Comparison of ENCODE assay signal across 10 mouse cellular contexts in the genomic region with DNA sequence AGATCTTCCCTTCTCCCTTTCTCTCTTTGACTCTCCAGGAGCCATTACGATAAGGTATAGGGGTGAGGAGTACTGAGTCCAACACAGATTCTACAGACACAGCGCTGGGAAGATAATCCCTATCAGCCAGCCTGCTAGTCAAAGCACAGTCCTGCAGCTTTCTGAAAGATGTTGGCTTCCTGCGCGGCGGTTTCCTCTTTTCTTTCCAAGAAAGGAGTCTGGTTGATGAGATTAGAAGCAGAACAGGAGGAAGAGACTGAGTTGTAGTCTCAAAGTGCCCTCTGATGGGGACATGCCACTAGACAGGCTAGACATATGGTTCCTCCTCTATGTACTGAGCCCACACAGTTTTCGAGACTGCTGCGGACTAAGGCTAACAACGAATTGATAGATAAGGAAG. TPM values are rescaled to one million over a fixed set of nuclear protein-coding genes. Genes with fewer than 3 reads are reported as not detected.
DNase-seq lines count a peak whose midpoint lies in the region; ATAC-seq lines count a peak whose summit lies in the region.
"Had no signal": no experiment of that assay in that cellular context is flagged by ENCODE, and none has a peak within 500 bp of the region (broad histone marks: within the 10 kb centered on the region; RNA-seq: fewer than 3 reads in every experiment).

No protein-coding gene starts in this region.

- DNase-seq in cerebellum, adult 9-11 months, result peak; percentile 38
- DNase-seq in cerebellum, adult 8-10 months, result no peak
- DNase-seq in right cerebral cortex, postnatal 14 days, result peak; percentile 26
- DNase-seq in right cerebral cortex, postnatal 4 days, result no peak
- DNase-seq in retina, postnatal 1 day, result no peak
- no peak for DNase-seq in urinary bladder, postnatal 14 days (ENCODE audit: low spot score)
- no peak for DNase-seq in layer of hippocampus, adult 8-10 months (ENCODE audit: low spot score in 2 of 2)
- DNase-seq: B cell, adult 2 months; lung, postnatal 4 days had no signal

- ATAC-seq in hematopoietic stem cell, adult 5-6 weeks (replicated peaks in 1 of 2; ENCODE audit: insufficient read depth in 1 of 2, low FRiP score in 2 of 2, low TSS enrichment in 1 of 2, low read depth in 1 of 2, poor library complexity in 2 of 2, severe bottlenecking in 2 of 2), result peak; percentile 86 to 87

RNA-seq across cellular contexts. Expression of a gene that starts 6.1 kb away (rescaled TPM):
- total RNA-seq in hematopoietic stem cell, adult 5-6 weeks (2017), result 2.5 TPM in 2 replicates
- total RNA-seq in layer of hippocampus, adult 8-10 months (2022), result 100 to 1,000 TPM; 119 to 157 (median 137) TPM

RNA-seq across cellular contexts. Expression of a gene that starts 33.3 kb away (rescaled TPM):
- not detected in 2 replicates for total RNA-seq in hematopoietic stem cell, adult 5-6 weeks (2017)
- not detected for total RNA-seq in layer of hippocampus, adult 8-10 months (2022)

Comparison
In these comparisons a context has a peak if more than half of its experiments do, and no peak if none do; other contexts are left out.
1. DNase-seq: peak in cerebellum, adult 9-11 months (single experiment) and right cerebral cortex, postnatal 14 days (single experiment); none in cerebellum, adult 8-10 months (single experiment), right cerebral cortex, postnatal 4 days (single experiment), retina, postnatal 1 day (single experiment), urinary bladder, postnatal 14 days (single experiment) and layer of hippocampus, adult 8-10 months (0 of 2).
2. RNA of a gene that starts 6.1 kb away (total RNA-seq): 119 to 157 TPM in layer of hippocampus, adult 8-10 months; 2.5 TPM in hematopoietic stem cell, adult 5-6 weeks; every median in the first group is over 10 times any median in the second.